Mouse (Mus musculus) left cerebral cortex, postnatal 14 days (tissue): ENCODE results near the gene Otc. TPM values are rescaled to one million over a fixed set of nuclear protein-coding genes. Genes with fewer than 3 reads are reported as not detected.
A peak's percentile ranks its signal among the peaks of the same experiment; 100 is the strongest.

ENCODE experiments used
- DNase-seq, 2 experiments: peaks; one replicate each; pipeline ENCODE4 v3.0.0; 2021 to 2022; ENCODE audit warnings: low spot score in 2 of 2, mixed read lengths in 1 of 2
- intact Hi-C: fragments of 180-260 bp; cut with DNase I; formaldehyde crosslinking; loops from one replicate; pipeline ENCODE4 v1.15.1; 2025
- long read RNA-seq, 2 experiments: library from polyadenylated mRNA; stranded (forward); transcript quantifications; one replicate each; pipeline ENCODE4 v2.0.0; 2021
- total RNA-seq, 2 experiments: library from RNA; stranded (reverse); gene quantifications; 2 replicates each; pipeline ENCODE4 v1.2.3; 2021

The Otc gene
- not detected for total RNA-seq
- long read RNA-seq, experiment 1: 0 reads
- long read RNA-seq, experiment 2: 0 reads

DNA sequence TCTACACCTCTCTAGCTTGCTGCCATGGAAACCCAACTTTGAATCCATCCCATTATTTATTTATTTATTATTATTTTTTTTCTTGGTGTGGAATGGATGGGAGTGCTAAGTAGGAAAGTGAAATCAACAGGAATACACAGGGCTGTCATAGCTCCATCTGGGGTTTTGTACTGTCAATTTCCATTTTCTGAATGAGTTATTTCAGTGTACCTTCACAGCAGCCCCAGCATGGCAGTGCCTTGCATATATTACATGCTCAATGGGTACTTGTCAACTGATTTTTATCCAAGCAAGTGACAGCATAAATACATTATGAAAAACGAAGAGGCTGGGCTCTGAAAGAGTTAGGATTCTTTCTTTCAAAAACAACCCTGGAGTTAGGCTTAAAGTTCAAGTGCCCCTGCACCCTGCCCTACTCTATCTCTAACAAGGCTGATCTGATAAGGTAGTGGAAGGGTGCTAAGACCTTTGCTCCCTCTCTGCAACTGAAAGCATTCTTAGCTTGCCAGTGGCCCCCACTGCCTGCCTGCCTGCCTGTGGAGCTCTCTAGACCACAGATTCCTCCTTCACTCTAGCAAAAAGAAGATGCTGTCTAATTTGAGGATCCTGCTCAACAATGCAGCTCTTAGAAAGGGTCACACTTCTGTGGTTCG is at the start of gene Otc:
TSS of gene Otc (plus strand) at position 454 of the 653 bp plus-strand sequence.
- intact Hi-C loops: no loop called here
- no peak for DNase-seq

DNA sequence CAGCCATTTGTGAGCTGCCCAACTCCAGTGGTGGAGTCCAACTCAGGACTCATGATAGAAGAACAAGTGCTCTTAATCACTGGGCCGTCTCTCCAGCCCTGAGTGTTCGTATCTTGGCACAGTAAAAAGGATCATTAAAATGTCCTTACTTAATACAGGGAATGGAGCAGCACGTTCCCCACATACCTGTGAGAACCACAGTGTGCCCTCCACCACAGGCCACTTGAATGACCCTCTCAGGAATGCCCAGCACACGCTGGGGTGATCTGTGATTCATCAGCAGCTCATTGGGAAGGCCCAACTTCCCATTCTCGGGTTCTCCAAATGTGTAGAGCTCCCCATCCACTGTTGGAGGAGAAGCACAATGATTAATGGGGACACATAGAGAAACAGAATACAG is 46.2 kb upstream of the Otc start:
- intact Hi-C loops: no loop called here
- no peak for DNase-seq

DNA sequence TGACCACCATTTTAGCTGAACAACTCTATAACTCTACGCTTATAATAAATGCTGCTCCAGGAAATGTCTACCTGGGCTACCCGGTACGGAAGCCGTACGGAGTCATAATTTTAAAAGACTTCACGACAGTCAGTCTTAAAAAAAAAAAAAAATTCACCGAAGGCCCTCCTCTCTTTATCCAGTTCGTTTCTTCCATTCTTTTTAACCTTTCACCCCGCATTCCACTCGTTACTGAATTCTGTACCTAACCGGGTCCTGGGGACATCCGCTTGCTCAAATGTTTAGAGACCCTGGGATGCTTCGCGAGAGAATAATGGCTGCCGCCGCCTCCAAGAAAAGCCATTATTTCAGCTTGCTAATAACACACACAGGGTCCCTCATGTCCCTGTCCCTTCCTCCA is 36.1 kb upstream of the Otc start:
- peak; percentile 26 to 48 for DNase-seq
- intact Hi-C loops: no loop called here

DNA sequence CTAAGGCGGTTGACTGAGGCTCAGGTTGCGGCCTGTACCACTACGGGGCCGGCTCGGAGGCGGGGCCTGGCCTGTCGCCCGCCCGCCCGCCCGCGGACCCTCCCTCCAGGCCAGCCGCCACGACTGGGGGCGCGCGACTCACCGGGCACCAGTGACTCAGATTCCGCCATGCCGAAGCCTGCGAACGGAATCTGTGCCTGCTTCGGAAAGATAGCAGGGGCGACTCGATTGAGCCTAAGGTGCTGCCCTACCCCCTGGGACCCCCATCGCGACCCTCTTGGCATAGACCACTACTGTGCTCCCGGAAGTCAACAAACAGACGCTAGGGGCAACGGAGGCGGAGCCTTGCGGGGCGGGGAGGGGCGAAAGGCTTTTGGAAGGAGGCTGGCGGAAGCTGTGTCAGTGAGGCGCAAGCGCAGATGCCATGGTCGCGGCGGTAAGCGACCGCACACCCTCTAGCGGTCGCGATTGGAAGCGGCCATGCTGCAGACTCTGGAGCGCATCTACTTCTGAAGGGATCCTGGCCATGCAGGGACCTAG is 35.6 kb upstream of the Otc start, which contains the start of gene Rpgr:
TSS of gene Rpgr (minus strand) at position 511 of the 540 bp plus-strand sequence.
- peak; percentile 86 to 90 for DNase-seq
- intact Hi-C loops: no loop called here

DNA sequence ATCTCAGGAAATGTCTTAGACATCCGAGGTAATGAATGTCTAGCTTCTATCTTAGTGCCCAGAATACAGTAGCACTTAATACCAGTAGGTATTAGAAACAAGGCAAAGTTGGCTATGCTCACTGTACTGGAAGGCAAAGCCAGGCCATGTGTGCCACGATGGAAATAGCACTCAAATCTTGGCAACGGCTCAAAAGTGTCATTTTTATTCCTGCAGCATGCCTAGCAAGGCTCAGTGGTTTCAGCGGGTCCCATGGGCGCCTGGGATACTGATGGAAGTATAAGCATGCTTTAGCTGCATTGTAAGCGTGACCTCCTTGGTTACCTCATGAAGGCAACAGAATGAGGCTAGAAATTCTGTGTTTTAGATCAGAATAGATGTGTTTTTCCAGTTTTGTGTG is 32.8 kb upstream of the Otc start:
- no peak for DNase-seq
- intact Hi-C loops: no loop called here

DNA sequence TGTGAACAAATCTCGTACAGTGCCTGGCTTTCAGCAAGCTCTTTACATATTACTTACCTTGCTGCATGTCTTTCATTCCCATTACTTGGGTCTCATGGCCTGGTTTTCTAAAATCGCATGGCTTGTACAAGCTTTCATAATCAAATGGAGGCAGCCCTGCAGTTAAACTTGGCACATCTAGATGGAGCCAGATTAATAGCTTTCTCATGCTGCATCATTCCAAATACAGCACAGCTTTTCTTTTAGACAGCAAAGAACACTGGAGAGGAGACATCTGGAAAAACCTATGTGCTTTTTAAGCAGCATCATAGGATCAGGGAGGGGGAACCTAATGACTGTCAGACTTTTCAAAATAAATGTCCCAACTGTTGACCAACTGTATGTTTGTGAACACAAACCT is 19.1 kb upstream of the Otc start:
- intact Hi-C loops: loop anchor here (10.0 kb wide), 3 partner anchors 62 to 352 kb away; partner anchors contain the start of gene Tspan7
- peak; percentile 22 to 57 for DNase-seq

DNA sequence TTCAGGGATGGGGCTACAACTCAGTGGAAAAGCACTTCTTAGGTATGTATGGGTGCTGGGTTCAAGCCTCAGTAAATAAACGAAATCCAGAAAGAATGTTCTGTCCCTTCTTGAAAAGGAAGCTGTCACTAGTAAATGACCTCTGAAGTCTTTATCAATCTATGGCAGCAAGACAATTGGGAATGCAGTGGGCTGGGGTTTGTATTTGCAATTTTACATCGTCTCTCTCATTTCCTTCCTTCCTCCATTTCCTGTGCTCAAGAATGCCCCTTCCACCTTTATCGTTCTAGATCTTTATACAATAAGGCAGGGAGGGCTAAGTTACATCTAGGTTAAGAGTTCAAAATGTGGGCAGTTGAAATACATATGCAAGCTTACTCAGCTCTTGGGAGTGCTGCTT is 17.5 kb upstream of the Otc start:
- DNase-seq: no peak
- intact Hi-C loops: loop anchor here (10.0 kb wide), 3 partner anchors 60 to 350 kb away; partner anchors contain the start of gene Tspan7

DNA sequence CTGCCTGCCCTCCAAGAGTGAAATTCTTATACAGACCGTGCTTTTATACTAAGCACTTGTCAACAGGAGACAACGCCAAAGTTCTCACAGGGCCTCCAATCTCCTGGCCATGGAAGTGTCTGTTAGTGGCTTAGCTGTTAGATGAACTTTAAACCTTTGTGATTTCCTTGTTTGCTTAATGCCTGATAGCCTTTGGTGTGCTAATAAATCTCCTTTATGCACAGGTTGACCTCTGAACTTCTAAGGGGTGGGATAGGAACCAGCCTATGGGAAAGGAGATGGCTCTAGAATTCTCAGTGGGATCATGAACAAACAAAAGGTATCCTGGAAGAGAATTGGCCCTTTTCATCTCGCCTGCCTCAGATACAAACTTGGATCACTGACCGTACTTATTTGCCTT is 12.6 kb upstream of the Otc start:
- intact Hi-C loops: loop anchor here (10.0 kb wide), 3 partner anchors 55 to 345 kb away; partner anchors contain the start of gene Tspan7
- DNase-seq: no peak

DNA sequence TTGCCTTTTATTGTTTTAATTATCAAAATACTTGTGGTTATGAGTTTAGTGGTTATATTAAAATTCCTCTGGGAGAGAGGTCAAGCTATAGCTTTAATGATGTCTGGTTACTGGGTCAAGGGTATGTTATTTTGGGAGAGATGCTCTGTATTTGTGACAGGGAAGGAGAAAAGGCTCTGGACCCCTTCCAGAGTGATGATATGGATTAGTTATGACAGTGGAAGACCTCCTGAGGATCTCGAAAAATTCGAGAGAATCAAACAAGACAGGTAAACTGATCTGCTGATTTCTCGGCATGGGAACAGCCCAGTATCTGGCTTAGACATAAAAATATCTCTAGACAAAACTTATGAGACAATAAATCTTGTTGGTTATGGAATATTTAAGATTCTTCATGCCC is 8.2 kb upstream of the Otc start:
- intact Hi-C loops: no loop called here
- DNase-seq: no peak

DNA sequence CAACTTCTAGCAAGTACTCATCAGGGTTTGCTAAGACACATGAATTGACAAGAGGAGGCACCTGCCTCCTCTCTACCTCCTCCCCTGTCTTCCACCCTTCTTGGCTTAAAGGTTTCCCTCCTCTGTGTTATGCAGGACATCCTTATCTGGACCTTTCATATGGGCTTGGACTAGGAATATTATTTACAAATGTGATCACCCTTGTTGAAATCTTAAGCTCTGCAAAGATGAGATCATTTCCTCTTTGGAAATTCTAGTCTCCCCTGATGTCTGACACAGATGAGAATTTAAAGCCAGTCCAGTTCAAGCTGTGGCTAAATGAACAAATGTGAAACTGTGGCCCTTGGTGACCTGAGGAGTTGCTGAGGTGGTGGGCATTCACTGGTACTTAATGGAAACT is 748 bp upstream of the Otc start:
- intact Hi-C loops: no loop called here

DNA sequence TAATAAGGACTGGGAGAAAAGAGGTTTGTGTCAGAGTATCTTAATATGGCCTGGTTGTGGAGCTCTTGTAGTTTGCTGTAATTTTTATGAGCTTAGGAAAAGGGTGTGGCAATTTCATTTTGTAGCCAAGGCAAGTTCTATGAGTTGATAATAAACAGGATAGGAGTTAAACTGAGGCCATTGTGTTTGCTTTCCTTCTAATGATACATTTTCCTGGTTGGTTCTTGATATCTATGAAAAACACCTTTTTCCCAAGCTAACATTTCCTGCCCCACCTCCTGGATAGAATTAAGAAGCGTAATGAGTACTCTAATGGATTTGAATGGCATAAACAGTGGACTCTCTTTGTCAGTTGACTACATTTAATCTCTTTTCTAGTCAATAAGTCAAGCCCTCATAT is 5.7 kb downstream of the Otc start:
- intact Hi-C loops: no loop called here
- no peak for DNase-seq

More for the DNA sequence above, 748 bp upstream of the Otc start:
- DNase-seq: no peak

DNA sequence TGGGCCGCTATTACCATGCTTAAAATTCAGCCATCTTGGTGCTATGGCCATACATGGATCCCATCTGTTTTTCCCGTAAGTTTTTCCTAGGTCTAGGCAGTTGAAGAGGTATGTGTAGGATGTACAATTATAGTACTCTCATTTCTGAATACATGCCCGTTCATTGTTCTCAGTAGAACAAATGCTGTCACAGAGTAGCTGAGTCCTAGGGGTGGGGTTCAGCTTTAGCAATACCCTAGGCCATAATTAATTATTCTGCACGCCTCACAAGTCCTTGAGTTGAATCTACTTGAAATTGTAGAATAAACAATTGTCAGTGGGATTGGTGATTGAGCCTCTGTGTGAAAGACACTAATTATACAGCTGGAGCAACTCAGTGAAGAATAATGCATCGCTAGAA is 6.2 kb downstream of the Otc start:
- no peak for DNase-seq
- intact Hi-C loops: no loop called here

DNA sequence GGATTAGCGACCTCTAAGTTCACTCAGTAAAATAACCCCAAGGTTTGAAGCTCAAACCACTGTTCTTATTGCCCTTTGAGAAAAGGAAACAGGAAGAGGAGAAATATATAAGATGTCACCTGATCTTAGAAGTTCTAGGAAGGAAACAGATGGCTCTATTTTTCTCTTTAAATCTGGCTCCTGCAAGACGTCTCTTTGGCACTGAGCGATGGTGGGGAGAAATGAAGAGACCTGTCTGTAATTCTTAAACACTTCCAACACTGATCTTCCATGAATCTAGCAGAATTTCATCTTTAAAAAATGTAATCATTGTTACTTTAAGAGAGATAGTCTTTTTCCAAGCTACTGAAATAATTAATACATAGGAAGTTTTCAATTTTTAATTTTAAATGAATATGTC is 16.2 kb downstream of the Otc start:
- intact Hi-C loops: no loop called here

DNA sequence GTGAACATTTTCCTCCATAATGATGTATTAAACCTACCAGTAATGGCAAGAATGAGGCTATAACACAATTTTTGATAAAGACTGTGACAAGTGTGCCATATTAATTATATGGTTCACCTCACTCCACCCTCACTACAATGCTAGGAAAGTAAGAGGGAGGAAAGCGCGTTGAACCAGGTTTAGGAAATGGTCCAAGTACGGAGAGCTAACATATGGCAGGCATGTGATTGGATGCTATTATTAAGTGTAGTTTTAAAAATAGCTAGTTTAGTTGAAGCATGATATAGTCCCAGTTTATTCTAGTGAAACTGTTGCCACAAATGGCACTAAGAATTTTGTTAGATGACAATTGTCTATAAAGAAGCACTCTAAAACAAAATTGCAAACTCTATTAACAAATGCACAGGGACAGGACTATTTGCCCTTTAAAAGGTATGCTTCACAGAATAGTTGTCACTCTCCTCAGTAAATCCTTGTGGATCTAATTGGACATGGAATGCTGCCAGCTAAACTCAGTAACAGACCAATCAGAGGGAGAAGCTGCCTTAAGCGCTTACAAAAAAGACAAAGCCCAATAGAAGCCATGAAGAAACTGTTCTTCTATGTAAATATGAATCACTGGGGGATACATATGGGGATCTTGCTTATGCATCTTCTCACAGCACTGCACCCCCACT is 16.8 kb downstream of the Otc start:
- peak in 1 of 2 experiments; percentile 5 for DNase-seq
- intact Hi-C loops: no loop called here

More for the DNA sequence above, 16.2 kb downstream of the Otc start:
- DNase-seq: no peak

DNA sequence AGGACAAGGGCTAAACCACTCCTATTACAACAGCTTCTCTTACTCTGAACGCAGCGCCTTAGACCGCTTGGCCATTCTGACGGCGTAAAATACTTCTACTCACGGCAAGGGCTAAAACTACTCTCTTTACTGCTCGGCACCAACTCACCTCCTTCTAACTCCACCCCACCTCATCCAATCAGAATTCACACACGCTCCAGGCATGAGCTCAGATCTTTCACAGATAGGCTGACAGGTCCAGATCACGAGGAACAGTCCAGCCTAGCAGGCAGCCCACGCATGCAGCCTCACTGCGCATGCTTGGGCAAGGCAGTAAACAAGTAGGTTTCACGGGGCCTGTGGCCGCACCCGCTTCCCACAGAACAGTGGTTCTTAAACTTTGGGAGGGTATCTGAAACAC is 45.2 kb downstream of the Otc start:
- no peak for DNase-seq
- intact Hi-C loops: loop anchor here (10.0 kb wide), 1 partner anchor 63 kb away; no protein-coding TSS in a partner anchor

DNA sequence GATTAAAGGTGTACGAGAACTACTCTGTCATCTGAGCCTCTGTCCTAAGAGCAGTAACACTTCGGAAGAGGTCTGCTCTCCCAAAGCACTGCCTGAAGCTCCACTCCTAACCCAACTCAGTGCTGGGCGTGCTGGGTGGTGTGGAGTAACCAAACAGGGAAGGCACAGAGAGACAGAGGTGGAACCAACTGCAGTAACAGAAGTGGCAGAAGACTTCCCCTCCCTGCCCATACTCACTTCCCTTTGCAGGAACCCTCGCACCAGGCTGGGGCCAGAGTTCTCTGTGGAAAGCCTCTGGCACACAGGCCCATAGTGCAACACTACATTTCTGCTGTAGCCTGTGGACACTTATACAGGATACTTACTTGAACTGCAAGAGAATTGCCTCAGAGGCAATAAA is 66.1 kb downstream of the Otc start:
- intact Hi-C loops: no loop called here
- no peak for DNase-seq

DNA sequence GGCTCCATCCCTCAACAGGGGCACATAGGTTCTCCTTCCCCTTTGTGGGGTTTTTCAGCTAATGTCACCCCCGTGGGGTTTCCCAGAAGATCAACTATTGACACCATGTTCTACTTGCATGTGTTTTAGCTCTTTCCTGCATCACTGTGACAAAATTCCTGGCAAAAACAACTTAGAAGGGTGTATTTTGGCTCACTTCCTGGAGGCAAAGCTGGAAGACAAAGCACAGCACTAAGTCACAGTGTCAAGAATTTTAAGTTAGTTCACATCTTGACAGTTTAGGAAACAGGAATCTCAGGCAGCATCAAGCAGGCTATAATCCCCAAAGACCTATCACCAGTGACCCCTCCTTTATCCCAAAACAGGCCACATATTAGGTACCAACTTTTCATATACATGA is 78.1 kb downstream of the Otc start:
- intact Hi-C loops: no loop called here
- no peak for DNase-seq

DNA sequence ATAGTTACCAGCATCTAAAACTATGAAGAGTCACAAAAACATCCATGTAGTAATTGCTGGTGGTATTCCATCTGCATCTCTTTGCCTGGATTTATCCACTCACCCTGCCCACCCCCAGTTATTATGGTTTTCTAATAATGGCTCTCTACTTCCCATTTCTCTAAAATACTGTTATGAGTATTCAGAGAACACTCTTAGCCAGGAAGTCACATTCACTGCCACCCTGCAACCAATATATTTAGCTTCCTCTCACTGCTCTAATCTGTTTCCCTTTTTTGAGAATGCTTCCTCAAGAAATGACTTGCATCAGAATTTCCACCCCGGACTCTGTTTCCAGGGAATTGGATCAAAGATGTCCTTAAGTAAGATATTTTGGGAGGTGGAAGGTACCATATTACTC is 79.6 kb downstream of the Otc start:
- no peak for DNase-seq
- intact Hi-C loops: no loop called here

DNA sequence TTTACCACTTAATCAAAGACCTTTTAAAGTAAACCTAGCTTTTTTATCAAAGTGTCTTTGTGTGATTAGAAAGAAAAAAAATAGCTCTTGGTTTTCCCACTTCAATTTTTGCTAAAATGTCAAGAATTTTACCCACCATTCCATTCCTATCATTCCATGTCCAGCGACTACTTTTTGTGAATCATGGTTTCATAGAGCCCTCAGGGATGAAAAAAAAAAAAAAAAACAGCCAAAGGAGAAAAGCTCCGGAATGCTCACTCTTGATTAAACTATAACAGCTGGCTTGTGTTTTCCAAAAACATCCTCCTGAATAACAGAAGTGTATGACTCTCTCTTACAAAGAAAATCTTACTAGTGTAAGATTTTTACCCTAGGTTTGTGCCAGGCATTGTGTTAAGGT is 84.7 kb downstream of the Otc start:
- DNase-seq: no peak
- intact Hi-C loops: no loop called here

DNA sequence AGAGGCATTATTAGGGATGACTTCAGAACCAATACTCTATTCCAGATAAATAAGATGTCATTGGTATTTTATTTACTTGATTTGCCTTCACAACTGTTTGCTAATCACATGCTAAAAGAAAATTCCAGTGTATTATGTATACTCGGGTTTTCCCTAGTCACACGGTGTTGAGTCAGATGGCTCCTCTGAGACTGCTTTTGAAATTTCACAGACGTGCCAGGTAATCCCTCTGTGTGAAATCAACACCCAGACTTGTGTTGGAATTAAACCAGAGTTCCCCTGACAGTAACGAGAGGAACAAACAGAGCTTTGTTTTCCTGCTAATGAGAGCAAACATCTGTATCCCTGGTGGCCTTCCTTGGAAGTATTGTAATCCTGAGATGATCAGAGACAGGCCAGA is 103.8 kb downstream of the Otc start:
- DNase-seq: no peak
- intact Hi-C loops: no loop called here
